Mouse (Mus musculus) urinary bladder, postnatal 14 days (tissue): ENCODE results near the gene Gm10392.
"Not testable (repeated sequence)": the region's sequence is repeated elsewhere in the genome, so short reads cannot be mapped to it uniquely, and the experiment has no call there.

ENCODE experiments used
- DNase-seq: peaks from one replicate; pipeline ENCODE4 v3.0.0; 2021; ENCODE audit warnings: low spot score

Gm10392 gene

GRCm38 (mm10) chr11:77519043-77519442, at the start of gene Gm10392:
Gene Gm10392, minus strand, starts transcription at chr11:77519198.
- DNase-seq = no peak

GRCm38 (mm10) chr11:77545261-77545660, 26.3 kb upstream of the Gm10392 start:
- no peak for DNase-seq

- DNase-seq = no peak
Measured at GRCm38 (mm10) chr11:77532202-77532846, 13.3 kb upstream of the Gm10392 start.

GRCm38 (mm10) chr11:77530862-77531261, 11.9 kb upstream of the Gm10392 start:
- DNase-seq = no peak

- DNase-seq = no peak
Measured at GRCm38 (mm10) chr11:77529644-77530043, 10.6 kb upstream of the Gm10392 start.

GRCm38 (mm10) chr11:77528420-77528819, 9.4 kb upstream of the Gm10392 start:
- not testable (repeated sequence) for DNase-seq

GRCm38 (mm10) chr11:77525804-77526486, 6.9 kb upstream of the Gm10392 start:
- no peak for DNase-seq

GRCm38 (mm10) chr11:77520601-77521529, 1.9 kb upstream of the Gm10392 start:
- DNase-seq = peak; percentile 41

- DNase-seq = no peak
Measured at GRCm38 (mm10) chr11:77518051-77518798, 773 bp downstream of the Gm10392 start.

GRCm38 (mm10) chr11:77516553-77517425, 2.2 kb downstream of the Gm10392 start:
- DNase-seq = no peak

- DNase-seq = peak; percentile 12
Measured at GRCm38 (mm10) chr11:77515637-77516552, 3.1 kb downstream of the Gm10392 start, which contains the start of gene Trp53i13. Gene Trp53i13, minus strand, starts transcription at chr11:77515980.

- peak; percentile 79 for DNase-seq
Measured at GRCm38 (mm10) chr11:77514832-77515636, 4.0 kb downstream of the Gm10392 start, which contains the start of gene Abhd15. Gene Abhd15, plus strand, starts transcription at chr11:77515121.

GRCm38 (mm10) chr11:77514281-77514831, 4.6 kb downstream of the Gm10392 start:
- no peak for DNase-seq

GRCm38 (mm10) chr11:77513811-77514170, 5.2 kb downstream of the Gm10392 start:
- DNase-seq = no peak

- DNase-seq = peak; percentile 88
Measured at GRCm38 (mm10) chr11:77512891-77513810, 5.8 kb downstream of the Gm10392 start.

- no peak for DNase-seq
Measured at GRCm38 (mm10) chr11:77511336-77511735, 7.7 kb downstream of the Gm10392 start.
